Mouse (Mus musculus): ENCODE measurements around the gene Rapgef5.

DNA sequence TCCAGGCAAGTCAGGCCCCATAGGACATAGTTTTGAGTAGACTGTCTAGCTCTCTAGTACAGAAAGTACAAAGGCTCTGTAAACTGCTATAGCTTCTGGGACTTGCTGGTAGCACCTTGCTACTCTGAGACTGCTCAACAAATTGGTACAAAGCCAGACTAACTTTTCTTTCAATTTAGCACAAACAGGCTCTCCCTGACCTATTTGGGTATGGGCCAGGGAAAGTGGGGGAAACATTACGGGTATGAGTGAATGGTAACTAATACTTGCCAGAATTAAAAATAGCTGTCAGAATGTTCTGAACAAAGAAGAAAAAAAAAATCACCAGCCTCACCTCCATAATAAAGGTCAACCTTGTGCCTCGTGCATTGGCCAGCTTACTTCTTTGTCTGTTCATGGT lies 24.1 kb downstream of the Rapgef5 start:
- TF ChIP-seq CTCF (conservative IDR thresholded peaks at IDR 0.05 in 1 of 2, IDR thresholded peaks at IDR 0.05 in 1 of 2; ENCODE audit: low read depth in 2 of 2, low read length in 2 of 2) (no peak), TBP (conservative IDR thresholded peaks at IDR 0.05; ENCODE audit: low read depth, low read length) (no peak), POLR2A (IDR thresholded peaks at IDR 0.05; ENCODE audit: low read depth, low read length) (no peak), ZKSCAN1 (IDR thresholded peaks at IDR 0.05; ENCODE audit: borderline replicate concordance, low read depth, low read length) (no peak)

Measured in CH12.LX (cell line).